Mouse (Mus musculus): Measurements from ENCODE around the gene Zfp668. TPM values are rescaled to one million over a fixed set of nuclear protein-coding genes. Genes with fewer than 3 reads are reported as not detected.

Zfp668 gene
- polyA plus RNA-seq, 1 experiment from 2014 or later, result 23.3 TPM

GRCm38 (mm10) chr7:127915293-127915692 lies 38.7 kb upstream of the Zfp668 start:
- H3K27me3 ChIP-seq (ENCODE audit: control insufficient read depth, insufficient read depth, low read length), result no peaks in the 10 kb centered on the region
- ATAC-seq (ENCODE audit: low FRiP score), result no peak
- H3K4me1 ChIP-seq (replicated peaks; ENCODE audit: control insufficient read depth, insufficient read depth, low read length), result no peaks in the 10 kb centered on the region
- DNase-seq (ENCODE audit: low spot score), result no peak
- H3K27ac ChIP-seq (ENCODE audit: low read depth, low read length), result no peak overlapping the region
- WGBS, result 95% methylated on average over 12 of the region's 12 CpGs
- no peak overlapping the region for H3K4me3 ChIP-seq (ENCODE audit: low read depth, low read length)
- no peak overlapping the region for H3K4me2 ChIP-seq (replicated peaks; ENCODE audit: low read depth, low read length)
- no peak overlapping the region for H3K9ac ChIP-seq (ENCODE audit: low read depth, low read length)
- no peaks in the 10 kb centered on the region for H3K9me3 ChIP-seq (ENCODE audit: control insufficient read depth, low read length)
- no peaks in the 10 kb centered on the region for H3K36me3 ChIP-seq (ENCODE audit: control insufficient read depth, insufficient read depth, low read length)

GRCm38 (mm10) chr7:127912938-127913337 lies 36.3 kb upstream of the Zfp668 start:
- Histone ChIP-seq H3K4me2 (replicated peaks; ENCODE audit: low read depth, low read length) (peak overlapping the region; percentile 70), H3K9ac (ENCODE audit: low read depth, low read length) (peak overlapping the region; percentile 85), H3K4me1 (replicated peaks; ENCODE audit: control insufficient read depth, insufficient read depth, low read length) (no peaks in the 10 kb centered on the region), H3K36me3 (ENCODE audit: control insufficient read depth, insufficient read depth, low read length) (0 out of 2 replicates have a peak, but pooled peaks cover 2% of the 10 kb centered on the region), H3K27me3 (ENCODE audit: control insufficient read depth, insufficient read depth, low read length) (no peaks in the 10 kb centered on the region), H3K9me3 (ENCODE audit: control insufficient read depth, low read length) (no peaks in the 10 kb centered on the region), H3K4me3 (ENCODE audit: low read depth, low read length) (peak overlapping the region; percentile 97), H3K27ac (ENCODE audit: low read depth, low read length) (no peak overlapping the region)
- WGBS, result 30% methylated on average over 4 of the region's 4 CpGs
- no peak for ATAC-seq (ENCODE audit: low FRiP score)
- DNase-seq (ENCODE audit: low spot score), result no peak

- WGBS, result 2% methylated on average over 40 of the region's 40 CpGs
- Histone ChIP-seq H3K4me1 (replicated peaks; ENCODE audit: control insufficient read depth, insufficient read depth, low read length) (no peaks in the 10 kb centered on the region), H3K9ac (ENCODE audit: low read depth, low read length) (peak within 1 kb of the TSS; percentile 85), H3K9me3 (ENCODE audit: control insufficient read depth, low read length) (no peaks in the 10 kb centered on the region), H3K4me3 (ENCODE audit: low read depth, low read length) (peak within 1 kb of the TSS; percentile 97), H3K27me3 (ENCODE audit: control insufficient read depth, insufficient read depth, low read length) (no peaks in the 10 kb centered on the region), H3K36me3 (ENCODE audit: control insufficient read depth, insufficient read depth, low read length) (0 out of 2 replicates have a peak, but pooled peaks cover 4% of the 10 kb centered on the region), H3K4me2 (replicated peaks; ENCODE audit: low read depth, low read length) (peak within 1 kb of the TSS; percentile 70), H3K27ac (ENCODE audit: low read depth, low read length) (peak within 1 kb of the TSS; percentile 43; the same call in 1 of the 2 replicates)
- DNase-seq (ENCODE audit: low spot score), result peak; percentile 92
- peak; percentile 92 for ATAC-seq (ENCODE audit: low FRiP score)
These were observed 35.7 kb upstream of the Zfp668 start, which contains the start of gene Kat8 for GRCm38 (mm10) chr7:127912190-127912871. TSS of gene Kat8 (plus strand) at chr7:127912516.

- Histone ChIP-seq H3K4me3 (ENCODE audit: low read depth, low read length) (no peak overlapping the region), H3K4me1 (replicated peaks; ENCODE audit: control insufficient read depth, insufficient read depth, low read length) (peaks cover 7% of the 10 kb centered on the region), H3K27ac (ENCODE audit: low read depth, low read length) (no peak overlapping the region), H3K27me3 (ENCODE audit: control insufficient read depth, insufficient read depth, low read length) (no peaks in the 10 kb centered on the region), H3K4me2 (replicated peaks; ENCODE audit: low read depth, low read length) (no peak overlapping the region), H3K9ac (ENCODE audit: low read depth, low read length) (no peak overlapping the region), H3K36me3 (ENCODE audit: control insufficient read depth, insufficient read depth, low read length) (0 out of 2 replicates have a peak, but pooled peaks cover 4% of the 10 kb centered on the region), H3K9me3 (ENCODE audit: control insufficient read depth, low read length) (no peaks in the 10 kb centered on the region)
- 94% methylated on average over 4 of the region's 4 CpGs for whole genome bisulfite sequencing
- DNase-seq (ENCODE audit: low spot score), result no peak
- no peak for ATAC-seq (ENCODE audit: low FRiP score)
These were observed 32.0 kb upstream of the Zfp668 start for GRCm38 (mm10) chr7:127908656-127909055.

- Histone ChIP-seq H3K27ac (ENCODE audit: low read depth, low read length) (no peak overlapping the region), H3K36me3 (ENCODE audit: control insufficient read depth, insufficient read depth, low read length) (0 out of 2 replicates have a peak, but pooled peaks cover 4% of the 10 kb centered on the region), H3K4me2 (replicated peaks; ENCODE audit: low read depth, low read length) (no peak overlapping the region), H3K4me3 (ENCODE audit: low read depth, low read length) (no peak overlapping the region), H3K9ac (ENCODE audit: low read depth, low read length) (no peak overlapping the region), H3K4me1 (replicated peaks; ENCODE audit: control insufficient read depth, insufficient read depth, low read length) (peaks cover 7% of the 10 kb centered on the region), H3K9me3 (ENCODE audit: control insufficient read depth, low read length) (no peaks in the 10 kb centered on the region), H3K27me3 (ENCODE audit: control insufficient read depth, insufficient read depth, low read length) (no peaks in the 10 kb centered on the region)
- ATAC-seq (ENCODE audit: low FRiP score) (no peak), DNase-seq (ENCODE audit: low spot score) (no peak)
- WGBS, result 91% methylated on average over 12 of the region's 12 CpGs
These were observed 31.3 kb upstream of the Zfp668 start for GRCm38 (mm10) chr7:127907939-127908338.

- Histone ChIP-seq H3K4me3 (ENCODE audit: low read depth, low read length) (peak within 1 kb of the TSS; percentile 73), H3K27me3 (ENCODE audit: control insufficient read depth, insufficient read depth, low read length) (no peaks in the 10 kb centered on the region), H3K9me3 (ENCODE audit: control insufficient read depth, low read length) (no peaks in the 10 kb centered on the region), H3K4me1 (replicated peaks; ENCODE audit: control insufficient read depth, insufficient read depth, low read length) (peaks cover 7% of the 10 kb centered on the region), H3K36me3 (ENCODE audit: control insufficient read depth, insufficient read depth, low read length) (0 out of 2 replicates have a peak, but pooled peaks cover 4% of the 10 kb centered on the region), H3K4me2 (replicated peaks; ENCODE audit: low read depth, low read length) (peak within 1 kb of the TSS; percentile 64), H3K27ac (ENCODE audit: low read depth, low read length) (peak within 1 kb of the TSS; percentile 51), H3K9ac (ENCODE audit: low read depth, low read length) (peak within 1 kb of the TSS; percentile 75)
- ATAC-seq (ENCODE audit: low FRiP score), result peak; percentile 88
- peak; percentile 85 for DNase-seq (ENCODE audit: low spot score)
- 9% methylated on average over 38 of the region's 38 CpGs for WGBS
These were observed 27.6 kb upstream of the Zfp668 start, which contains the start of gene Bckdk for GRCm38 (mm10) chr7:127903971-127904796. TSS of gene Bckdk (plus strand) at chr7:127904082.

GRCm38 (mm10) chr7:127901772-127902171 lies 25.1 kb upstream of the Zfp668 start:
- H3K9me3 ChIP-seq (ENCODE audit: control insufficient read depth, low read length), result no peaks in the 10 kb centered on the region
- H3K4me3 ChIP-seq (ENCODE audit: low read depth, low read length), result no peak overlapping the region
- no peaks in the 10 kb centered on the region for H3K36me3 ChIP-seq (ENCODE audit: control insufficient read depth, insufficient read depth, low read length)
- ATAC-seq (ENCODE audit: low FRiP score), result no peak
- no peaks in the 10 kb centered on the region for H3K27me3 ChIP-seq (ENCODE audit: control insufficient read depth, insufficient read depth, low read length)
- no peak overlapping the region for H3K4me2 ChIP-seq (replicated peaks; ENCODE audit: low read depth, low read length)
- no peak overlapping the region for H3K9ac ChIP-seq (ENCODE audit: low read depth, low read length)
- peaks cover 7% of the 10 kb centered on the region for H3K4me1 ChIP-seq (replicated peaks; ENCODE audit: control insufficient read depth, insufficient read depth, low read length)
- no peak for DNase-seq (ENCODE audit: low spot score)
- WGBS, result 71% methylated on average over 2 of the region's 2 CpGs
- no peak overlapping the region for H3K27ac ChIP-seq (ENCODE audit: low read depth, low read length)

GRCm38 (mm10) chr7:127899997-127900396 lies 23.4 kb upstream of the Zfp668 start:
- no peak overlapping the region for H3K27ac ChIP-seq (ENCODE audit: low read depth, low read length)
- H3K36me3 ChIP-seq (ENCODE audit: control insufficient read depth, insufficient read depth, low read length), result no peaks in the 10 kb centered on the region

More at GRCm38 (mm10) chr7:127899997-127900396, 23.4 kb upstream of the Zfp668 start:
- H3K9ac ChIP-seq (ENCODE audit: low read depth, low read length), result no peak overlapping the region
- no peaks in the 10 kb centered on the region for H3K9me3 ChIP-seq (ENCODE audit: control insufficient read depth, low read length)
- H3K4me1 ChIP-seq (replicated peaks; ENCODE audit: control insufficient read depth, insufficient read depth, low read length), result peaks cover 7% of the 10 kb centered on the region
- WGBS, result 49% methylated on average over 7 of the region's 7 CpGs
- H3K27me3 ChIP-seq (ENCODE audit: control insufficient read depth, insufficient read depth, low read length), result no peaks in the 10 kb centered on the region
- DNase-seq (ENCODE audit: low spot score), result no peak
- H3K4me3 ChIP-seq (ENCODE audit: low read depth, low read length), result no peak overlapping the region
- H3K4me2 ChIP-seq (replicated peaks; ENCODE audit: low read depth, low read length), result no peak overlapping the region
- no peak for ATAC-seq (ENCODE audit: low FRiP score)
